Mouse (Mus musculus) myocyte (in vitro differentiated cells): ENCODE data around the gene Slc2a1. TPM values are rescaled to one million over a fixed set of nuclear protein-coding genes. Genes with fewer than 3 reads are reported as not detected.

Experiments
- H3K27me3 ChIP-seq: one replicate; pipeline ENCODE4 v1.6.1; 2011; ENCODE audit not compliant: control insufficient read depth, insufficient read depth, insufficient read length
- H3K36me3 ChIP-seq: one replicate; pipeline ENCODE4 v1.6.1; 2011; ENCODE audit not compliant: control insufficient read depth, insufficient read depth
- H3K4me2 ChIP-seq: one replicate; pipeline ENCODE4 v1.6.1; 2011; ENCODE audit warnings: low read depth, control low read depth
- H3K4me3 ChIP-seq: one replicate; pipeline ENCODE4 v1.5.1; 2011; ENCODE audit warnings: mild to moderate bottlenecking, control low read depth, moderate library complexity
- H3K79me2 ChIP-seq: one replicate; pipeline ENCODE4 v1.6.1; 2011; ENCODE audit not compliant: control insufficient read depth, insufficient read depth
- H3ac ChIP-seq: one replicate; pipeline ENCODE4 v1.6.1; 2011; ENCODE audit not compliant: control insufficient read depth, insufficient read length
- CEBPB ChIP-seq: IDR thresholded peaks from 2 replicates; pipeline ENCODE4 v1.6.1; 2011; ENCODE audit warnings: mild to moderate bottlenecking, moderate library complexity; ENCODE audit not compliant: poor library complexity, insufficient read depth, severe bottlenecking
- E2F4 ChIP-seq: IDR thresholded peaks from one replicate; pipeline ENCODE4 v1.6.1; 2011; ENCODE audit warnings: mild to moderate bottlenecking, control low read depth, moderate library complexity; ENCODE audit not compliant: insufficient read depth
- MAX ChIP-seq: IDR thresholded peaks from one replicate; pipeline ENCODE4 v1.6.1; 2011; ENCODE audit warnings: low read depth, mild to moderate bottlenecking, control low read depth
- MYOD1 ChIP-seq, 3 experiments: IDR thresholded peaks; one replicate each; pipeline ENCODE4 v1.6.1; 2011; ENCODE audit warnings: control low read depth in 2 of 3, low read depth in 2 of 3, mild to moderate bottlenecking in 2 of 3, moderate library complexity in 1 of 3; ENCODE audit not compliant: insufficient read length in 2 of 3, control insufficient read depth in 1 of 3
- MYOG ChIP-seq, 3 experiments: IDR thresholded peaks; one replicate each; pipeline ENCODE4 v1.6.1; 2011; ENCODE audit warnings: control low read depth in 2 of 3, low read depth in 2 of 3, mild to moderate bottlenecking in 2 of 3; ENCODE audit not compliant: insufficient read length in 2 of 3, control insufficient read depth in 1 of 3, insufficient read depth in 1 of 3
- POLR2A ChIP-seq: IDR thresholded peaks from one replicate; pipeline ENCODE4 v1.6.1; 2011; ENCODE audit warnings: low read depth, mild to moderate bottlenecking, control low read depth, moderate library complexity; ENCODE audit not compliant: insufficient read length
- POLR2AphosphoS2 ChIP-seq: IDR thresholded peaks from one replicate; pipeline ENCODE4 v1.6.1; 2011; ENCODE audit warnings: low read depth, control low read depth; ENCODE audit not compliant: insufficient read length
- REST ChIP-seq: IDR thresholded peaks from one replicate; pipeline ENCODE4 v1.6.1; 2011; ENCODE audit warnings: mild to moderate bottlenecking, control low read depth, moderate library complexity; ENCODE audit not compliant: insufficient read depth, insufficient read length
- SRF ChIP-seq: IDR thresholded peaks from one replicate; pipeline ENCODE4 v1.6.1; 2011; ENCODE audit warnings: low read depth; ENCODE audit not compliant: control insufficient read depth, insufficient read length
- TCF12 ChIP-seq: IDR thresholded peaks from one replicate; pipeline ENCODE4 v1.6.1; 2011; ENCODE audit warnings: mild to moderate bottlenecking, control low read depth; ENCODE audit not compliant: poor library complexity, insufficient read depth, severe bottlenecking
- TCF3 ChIP-seq: IDR thresholded peaks from one replicate; pipeline ENCODE4 v1.6.1; 2011; ENCODE audit warnings: low read depth, control low read depth; ENCODE audit not compliant: insufficient read length
- USF1 ChIP-seq: IDR thresholded peaks from one replicate; pipeline ENCODE4 v1.6.1; 2011; ENCODE audit warnings: low read depth, mild to moderate bottlenecking, control low read depth, moderate library complexity
- polyA plus RNA-seq: library from polyadenylated mRNA; unstranded; fragments of >200 nt; fragmentation: generic; extraction: Trizol; gene quantifications from one replicate; pipeline ENCODE4 v1.2.1, GENCODE M21; 2012; ENCODE audit warnings: missing spikeins

Slc2a1 gene
- polyA plus RNA-seq, 1 experiment = 55.8 TPM

DNA sequence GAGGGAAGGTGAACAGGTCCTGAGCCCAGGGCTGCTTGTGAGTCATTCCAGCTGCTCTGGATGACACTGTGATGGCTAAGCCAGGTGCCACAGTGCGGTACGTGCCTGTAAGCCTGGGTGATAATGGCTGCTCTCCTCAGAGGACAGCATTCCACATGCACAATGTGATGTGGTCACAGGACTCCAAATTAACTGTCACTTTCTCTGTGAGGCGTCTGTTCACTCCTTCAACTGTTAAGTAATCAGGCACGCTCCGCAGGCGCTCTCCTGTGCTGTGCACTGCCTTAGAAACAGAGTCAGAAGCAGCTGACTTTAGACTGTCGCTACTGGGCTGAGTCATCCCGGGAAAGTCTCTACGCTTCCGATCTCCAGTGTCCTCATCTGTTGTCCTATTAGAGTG, 32.7 kb downstream of the Slc2a1 start:
- peaks cover 14% of the 10 kb centered on the region for H3K36me3 ChIP-seq
- no peak overlapping the region for H3K4me2 ChIP-seq
- H3K4me3 ChIP-seq = no peak overlapping the region
- H3ac ChIP-seq = no peak overlapping the region
- no peaks in the 10 kb centered on the region for H3K79me2 ChIP-seq
- H3K27me3 ChIP-seq = no peaks in the 10 kb centered on the region
- TF ChIP-seq REST (no peak), MYOG (IDR thresholded peaks at IDR 0.05; ENCODE audit: control insufficient read depth in 1 of 3, insufficient read depth in 1 of 3, insufficient read length in 2 of 3, low read depth in 2 of 3) (peak in 1 of 3 experiments; percentile 30), POLR2AphosphoS2 (peak; percentile 71), E2F4 (no peak), MYOD1 (IDR thresholded peaks at IDR 0.05; ENCODE audit: control insufficient read depth in 1 of 3, insufficient read length in 2 of 3, low read depth in 2 of 3) (peak in 2 of 3 experiments; percentile 50 to 60)

DNA sequence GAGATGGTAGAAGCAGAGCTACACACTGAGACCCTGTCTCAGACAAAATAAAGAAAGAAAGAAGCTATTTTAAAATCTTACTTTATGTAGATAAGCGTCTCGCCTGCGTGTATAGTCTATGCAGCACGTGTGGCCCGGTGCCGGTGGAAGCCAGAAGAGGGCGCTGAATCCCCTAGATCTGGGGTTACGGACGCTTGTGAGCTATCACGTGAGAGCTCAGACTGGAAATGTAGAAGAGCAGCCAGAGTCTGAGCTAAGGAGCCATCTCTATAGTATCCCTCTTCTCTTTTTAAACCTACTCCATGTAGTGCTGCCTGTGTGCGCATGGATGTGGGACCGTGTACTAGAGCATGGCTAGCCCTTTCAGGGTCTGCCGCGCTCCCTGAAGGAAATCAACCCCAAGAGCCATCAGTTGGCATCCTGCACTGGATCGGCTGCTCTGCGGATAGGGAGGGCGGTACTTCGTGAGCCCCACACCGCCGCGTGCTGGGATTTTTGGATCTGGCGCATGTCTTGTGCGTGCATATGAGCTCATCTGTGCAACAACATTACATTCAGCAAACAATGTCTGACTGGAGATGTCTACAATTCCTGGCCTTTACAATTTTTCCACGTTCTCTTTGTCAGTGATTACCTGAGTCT, 33.8 kb downstream of the Slc2a1 start:
- Histone ChIP-seq H3K79me2 (no peaks in the 10 kb centered on the region), H3K27me3 (no peaks in the 10 kb centered on the region), H3K36me3 (peaks cover 7% of the 10 kb centered on the region), H3K4me3 (no peak overlapping the region), H3K4me2 (no peak overlapping the region), H3ac (no peak overlapping the region)
- no peak for TF ChIP-seq POLR2A
- no peak for TF ChIP-seq REST
- no peak for TF ChIP-seq MYOG (IDR thresholded peaks at IDR 0.05; ENCODE audit: control insufficient read depth in 1 of 3, insufficient read depth in 1 of 3, insufficient read length in 2 of 3, low read depth in 2 of 3)
- TF ChIP-seq TCF12 = no peak
- TF ChIP-seq CEBPB = no peak
- TF ChIP-seq E2F4 = no peak
- TF ChIP-seq SRF = no peak
- TF ChIP-seq TCF3 = no peak
- TF ChIP-seq USF1 = no peak
- TF ChIP-seq MAX = no peak
- no peak for TF ChIP-seq MYOD1 (IDR thresholded peaks at IDR 0.05; ENCODE audit: control insufficient read depth in 1 of 3, insufficient read length in 2 of 3, low read depth in 2 of 3)
- no peak for TF ChIP-seq POLR2AphosphoS2

DNA sequence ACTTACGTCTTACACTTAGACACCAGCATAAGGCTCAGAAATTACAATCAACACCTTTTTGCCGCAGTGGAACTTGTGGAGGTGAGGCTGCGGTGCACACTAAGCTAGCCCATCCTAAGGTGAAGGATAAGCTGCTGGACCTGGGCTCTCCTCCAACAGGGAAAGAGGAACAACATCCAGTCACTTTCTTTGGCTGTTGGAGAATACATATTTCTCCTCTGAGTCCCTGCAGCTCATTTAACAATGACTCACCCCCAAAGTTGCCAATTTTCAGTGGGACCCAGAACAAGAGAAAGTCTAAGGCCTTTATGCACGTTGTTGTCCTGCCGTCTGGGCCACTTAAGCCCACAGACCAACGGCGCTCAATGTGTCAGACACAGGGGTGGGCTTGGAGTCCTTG, 38.3 kb downstream of the Slc2a1 start:
- TF ChIP-seq REST = no peak
- H3K79me2 ChIP-seq = no peaks in the 10 kb centered on the region
- H3ac ChIP-seq = no peak overlapping the region
- H3K27me3 ChIP-seq = no peaks in the 10 kb centered on the region
- H3K4me2 ChIP-seq = no peak overlapping the region
- H3K4me3 ChIP-seq = no peak overlapping the region
- H3K36me3 ChIP-seq = no peaks in the 10 kb centered on the region

DNA sequence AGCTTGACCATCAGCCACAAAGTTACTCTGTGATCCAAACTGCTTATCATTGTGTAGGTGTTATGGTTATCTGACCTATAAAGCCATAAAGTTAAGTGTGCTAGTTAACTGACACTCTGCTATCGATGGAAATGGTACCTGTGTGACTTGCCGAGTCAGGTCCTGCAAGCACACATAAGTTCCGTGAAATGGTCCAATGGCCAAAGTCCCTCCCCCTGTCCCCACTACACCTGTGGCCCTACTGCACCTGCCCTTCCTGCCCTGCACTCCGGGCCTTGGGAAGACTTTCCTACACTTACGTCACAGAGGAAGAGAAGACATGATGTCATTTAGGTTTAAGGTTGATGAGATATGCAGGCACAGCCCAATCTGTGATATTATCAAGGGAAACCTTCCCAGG, 38.8 kb downstream of the Slc2a1 start:
- no peaks in the 10 kb centered on the region for H3K79me2 ChIP-seq
- no peaks in the 10 kb centered on the region for H3K27me3 ChIP-seq
- TF ChIP-seq POLR2A = no peak
- no peak overlapping the region for H3ac ChIP-seq
- H3K36me3 ChIP-seq = no peaks in the 10 kb centered on the region
- no peak overlapping the region for H3K4me3 ChIP-seq
- H3K4me2 ChIP-seq = no peak overlapping the region

DNA sequence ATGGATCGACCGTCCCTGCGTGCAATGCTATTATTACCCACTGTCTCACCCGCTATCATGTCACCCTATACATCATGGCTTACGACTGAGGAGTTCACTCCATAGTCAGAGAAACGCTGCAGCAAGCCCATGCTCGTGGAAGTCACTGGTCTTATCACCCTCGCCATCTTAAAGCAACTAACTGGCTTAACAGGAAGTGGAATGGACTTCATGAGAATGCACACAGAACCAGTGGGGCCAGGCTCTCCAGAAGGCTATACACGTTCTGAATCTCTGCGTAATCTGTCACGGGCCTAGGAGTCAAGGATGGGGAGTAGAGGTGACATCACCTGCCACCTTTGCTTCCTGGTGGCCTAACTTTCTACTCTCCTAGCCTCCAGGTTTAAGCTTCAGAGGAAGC, 40.2 kb downstream of the Slc2a1 start:
- H3ac ChIP-seq = no peak overlapping the region
- no peaks in the 10 kb centered on the region for H3K36me3 ChIP-seq
- TF ChIP-seq CEBPB (no peak), POLR2A (no peak), MAX (no peak), SRF (no peak), REST (no peak), MYOD1 (IDR thresholded peaks at IDR 0.05; ENCODE audit: control insufficient read depth in 1 of 3, insufficient read length in 2 of 3, low read depth in 2 of 3) (no peak), MYOG (IDR thresholded peaks at IDR 0.05; ENCODE audit: control insufficient read depth in 1 of 3, insufficient read depth in 1 of 3, insufficient read length in 2 of 3, low read depth in 2 of 3) (no peak), TCF12 (no peak), POLR2AphosphoS2 (no peak), E2F4 (no peak), TCF3 (no peak), USF1 (no peak)
- no peaks in the 10 kb centered on the region for H3K79me2 ChIP-seq
- H3K27me3 ChIP-seq = no peaks in the 10 kb centered on the region
- H3K4me3 ChIP-seq = no peak overlapping the region
- H3K4me2 ChIP-seq = no peak overlapping the region
